Mouse (Mus musculus): ENCODE measurements around the gene Rgs3.

Gene Rgs3

DNA sequence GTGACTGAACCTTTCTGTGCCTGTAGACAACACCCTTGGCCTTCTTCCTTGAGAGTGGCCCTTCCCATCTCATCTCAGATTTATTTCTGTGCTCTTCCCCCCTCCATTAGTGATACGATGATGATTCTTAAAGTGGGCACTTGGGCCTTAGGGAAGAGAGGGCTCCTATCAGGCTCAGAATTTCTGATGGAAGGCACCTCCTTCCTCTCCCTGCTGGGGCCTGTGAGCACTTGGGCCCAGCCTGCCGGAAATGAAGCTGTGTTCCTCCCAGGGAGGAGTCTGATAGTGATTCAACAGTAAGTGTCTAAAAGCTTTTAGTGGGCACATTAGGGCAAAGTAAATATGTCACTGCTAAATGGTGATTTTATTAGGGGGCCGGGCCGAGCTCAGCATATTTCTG is 67.7 kb downstream of the Rgs3 start:
- no peak for DNase-seq (ENCODE audit: low spot score)

DNA sequence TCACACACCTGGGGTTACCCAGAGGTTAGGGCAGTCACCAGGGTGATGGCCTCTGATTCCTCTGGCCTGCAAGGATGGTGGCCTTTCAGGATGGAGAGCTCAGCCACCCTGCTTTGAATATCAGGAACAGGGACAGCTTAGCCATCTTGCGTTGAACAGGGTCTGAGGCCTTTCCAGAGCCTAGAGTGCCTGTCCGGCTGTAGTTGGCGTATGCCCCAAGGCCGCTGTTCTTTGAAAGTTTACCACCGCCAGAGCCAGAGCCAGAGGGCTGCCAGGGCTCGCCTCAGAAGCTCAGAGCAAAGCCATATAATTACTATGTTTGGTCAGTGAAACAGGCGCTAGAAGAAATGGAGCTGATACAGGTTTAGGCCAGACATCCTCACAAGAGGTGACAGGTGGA is 68.9 kb downstream of the Rgs3 start:
- DNase-seq (ENCODE audit: low spot score), result no peak

DNA sequence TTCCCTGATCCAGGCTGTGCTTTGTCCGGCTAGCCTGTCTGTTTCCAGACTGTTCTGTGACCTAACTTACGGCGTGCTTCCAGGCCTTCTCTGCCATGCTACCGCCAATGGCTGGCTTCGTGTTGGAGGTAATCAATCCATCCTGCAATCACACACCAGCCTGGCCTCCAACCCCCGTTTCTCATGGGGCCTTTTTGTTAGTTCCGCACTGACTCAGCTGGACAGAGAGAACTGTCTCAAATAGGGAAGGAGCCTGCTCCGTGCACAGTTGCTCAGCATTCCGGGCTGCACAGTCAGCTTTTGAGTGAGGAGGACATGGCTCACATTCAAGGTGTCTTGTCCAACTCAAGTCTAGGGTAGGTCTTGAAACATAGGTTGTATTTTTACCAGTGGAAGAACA is 69.8 kb downstream of the Rgs3 start:
- no peak for DNase-seq (ENCODE audit: low spot score)

DNA sequence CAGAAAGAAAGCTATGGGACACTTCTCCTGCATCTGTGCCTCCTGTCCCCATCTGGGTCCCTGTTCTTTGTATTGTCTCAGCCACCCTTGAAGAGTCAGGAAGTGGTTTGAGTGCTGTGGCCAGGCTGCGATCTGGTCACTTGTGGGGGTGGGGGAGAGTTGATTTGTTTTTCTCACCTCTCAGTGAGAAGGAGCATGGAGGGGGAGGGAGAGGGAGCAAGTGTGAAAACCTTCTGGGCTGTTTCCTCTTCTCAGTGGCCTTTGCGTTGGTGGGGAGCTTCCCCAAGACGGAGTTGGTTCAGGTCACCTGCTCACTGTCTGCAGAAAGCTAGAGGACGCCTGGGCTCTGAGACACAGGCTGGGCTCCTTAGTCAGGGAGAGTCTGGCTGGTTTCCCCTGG is 70.3 kb downstream of the Rgs3 start:
- DNase-seq (ENCODE audit: low spot score), result no peak

DNA sequence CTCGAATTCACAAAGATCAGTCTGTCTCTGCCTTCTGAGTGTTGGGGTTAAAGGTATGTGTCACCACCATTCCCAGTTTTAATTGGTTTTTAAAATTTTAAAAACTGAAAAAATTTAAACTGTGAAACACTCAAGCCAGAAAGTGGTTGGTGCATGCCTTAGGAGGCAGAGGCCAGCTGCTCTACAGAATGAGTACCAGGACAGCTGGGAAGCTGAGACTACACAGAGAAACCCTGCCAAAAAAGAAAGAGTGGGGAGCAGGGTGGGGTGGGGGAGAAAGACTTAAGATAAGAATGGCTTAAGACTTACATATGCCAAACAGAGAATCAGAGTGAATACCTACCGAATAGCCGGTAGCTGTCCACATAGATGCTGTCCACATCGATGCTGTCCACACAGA is 73.6 kb downstream of the Rgs3 start:
- no peak for DNase-seq (ENCODE audit: low spot score)

DNA sequence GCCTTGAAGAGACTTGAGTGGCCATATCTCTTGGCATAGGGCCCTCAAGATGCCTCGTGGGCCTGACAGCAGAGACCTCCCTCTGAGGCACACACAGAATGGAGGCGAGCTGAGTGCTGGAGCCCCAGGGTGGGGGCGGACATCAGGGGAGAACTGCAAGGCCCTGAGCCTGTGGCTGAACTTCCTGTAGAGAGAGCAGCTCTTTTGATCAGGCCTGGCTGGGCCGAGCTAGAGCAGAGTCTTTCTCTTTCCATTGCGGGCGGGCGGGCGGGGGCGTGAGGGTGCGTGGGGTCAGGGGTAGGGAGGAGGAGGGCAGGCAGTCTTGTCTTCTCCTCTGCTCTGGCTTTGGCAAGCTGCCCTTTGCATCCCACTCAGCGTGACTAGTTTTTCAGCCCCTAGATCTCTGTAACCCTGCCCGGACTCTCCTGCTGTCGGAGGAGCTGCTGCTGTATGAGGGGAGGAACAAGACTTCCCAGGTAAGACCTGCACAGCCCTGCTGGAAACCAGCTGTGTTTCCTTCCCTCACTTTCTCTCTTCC is 74.5 kb downstream of the Rgs3 start:
- no peak for DNase-seq (ENCODE audit: low spot score)

DNA sequence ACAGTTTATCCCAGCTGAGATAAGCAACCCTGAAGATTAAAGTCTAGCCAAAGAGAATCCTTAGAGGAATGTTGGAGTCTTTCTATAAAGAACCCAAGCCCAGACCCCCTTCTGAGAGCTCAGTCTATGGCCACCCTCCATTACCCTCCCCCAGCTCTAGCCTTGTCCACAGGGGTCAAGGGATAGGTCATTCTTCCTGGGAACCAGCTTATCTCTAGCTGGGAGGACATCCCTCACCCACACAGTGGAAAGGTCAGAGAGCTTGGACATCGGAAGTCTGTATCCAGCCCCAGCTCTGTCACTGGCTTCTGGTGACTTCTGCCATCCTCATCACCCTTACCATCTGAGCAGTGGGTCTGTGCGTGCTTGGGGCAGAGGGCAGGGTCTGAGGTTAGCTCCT is 75.2 kb downstream of the Rgs3 start:
- no peak for DNase-seq (ENCODE audit: low spot score)

- no peak for DNase-seq (ENCODE audit: low spot score)
These were observed 76.4 kb downstream of the Rgs3 start for GRCm38 (mm10) chr4:62636047-62636446.

GRCm38 (mm10) chr4:62637856-62638604 is 78.4 kb downstream of the Rgs3 start:
- no peak for DNase-seq (ENCODE audit: low spot score)

DNA sequence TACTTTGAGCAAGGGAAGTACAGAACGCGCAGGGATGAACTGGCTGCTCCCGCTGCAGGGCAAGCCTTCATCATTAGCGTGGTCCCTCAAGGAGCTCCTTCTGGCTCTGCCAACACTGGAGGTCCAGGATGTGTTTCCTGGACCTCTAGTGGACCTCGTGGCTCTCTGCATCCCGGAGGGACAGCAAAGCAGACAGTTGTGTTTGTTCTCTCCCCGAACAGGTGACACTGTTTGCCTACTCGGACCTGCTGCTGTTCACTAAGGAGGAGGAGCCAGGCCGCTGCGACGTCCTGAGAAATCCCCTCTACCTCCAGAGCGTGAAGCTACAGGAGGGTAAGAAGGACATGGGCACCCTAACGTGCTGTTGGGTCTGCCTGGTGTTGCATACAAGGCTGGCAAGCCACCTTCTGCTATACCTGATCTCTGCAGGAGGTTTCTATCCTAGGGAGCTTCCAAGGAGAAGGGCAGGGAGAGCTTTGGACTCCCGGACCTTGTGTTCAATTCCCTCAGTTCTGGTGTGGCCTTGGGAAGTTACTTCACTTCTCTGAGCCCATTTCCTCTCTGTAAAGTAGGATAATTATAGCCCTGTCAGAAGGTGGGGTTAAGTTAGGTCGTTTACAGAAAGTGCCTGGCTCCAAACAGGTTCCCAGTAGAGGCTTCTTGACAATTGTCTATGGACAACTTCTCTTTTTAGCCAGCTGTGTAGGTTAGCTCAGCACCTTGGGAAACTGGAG is 81.0 kb downstream of the Rgs3 start:
- DNase-seq (ENCODE audit: low spot score), result no peak

DNA sequence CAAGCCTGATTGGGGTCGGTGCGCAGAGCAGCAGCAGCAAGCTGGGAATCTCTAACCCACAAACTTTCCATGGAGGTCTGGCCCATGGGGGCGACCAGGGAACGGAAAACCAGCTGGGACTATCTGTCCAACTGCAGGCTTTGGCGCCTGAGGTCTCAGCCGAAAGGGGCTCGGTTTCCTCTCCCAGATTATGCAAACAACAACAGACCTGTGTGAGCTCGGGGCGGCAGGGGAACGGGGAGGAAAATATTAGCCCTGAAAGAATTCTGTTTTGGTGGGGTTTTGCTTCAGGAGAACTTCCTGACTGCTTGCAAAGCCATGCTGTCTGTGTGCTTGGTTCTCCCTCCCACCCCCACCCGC is 81.6 kb downstream of the Rgs3 start:
- DNase-seq (ENCODE audit: low spot score), result no peak

- no peak for DNase-seq (ENCODE audit: low spot score)
These were observed 82.0 kb downstream of the Rgs3 start for GRCm38 (mm10) chr4:62641656-62642055.

DNA sequence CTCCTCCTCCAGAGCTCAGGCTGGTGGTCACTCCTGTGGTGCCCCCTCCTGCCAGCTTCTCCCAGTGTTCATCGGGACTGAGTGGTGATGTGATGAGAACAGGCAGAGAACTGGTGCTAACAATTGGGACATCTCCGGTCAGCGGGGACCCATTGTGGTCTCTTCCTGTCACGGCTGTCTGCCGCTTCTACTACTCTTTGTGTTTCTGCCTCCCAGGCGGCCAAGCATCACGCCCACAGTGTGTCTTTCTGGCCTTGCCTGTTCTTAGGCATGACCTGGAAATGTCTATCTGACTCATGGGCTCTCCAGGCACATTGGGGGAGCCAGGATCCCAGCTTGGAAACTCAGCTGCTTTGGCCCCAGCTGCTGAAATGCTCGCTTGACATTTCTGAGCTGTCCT is 83.8 kb downstream of the Rgs3 start:
- DNase-seq (ENCODE audit: low spot score), result no peak

GRCm38 (mm10) chr4:62644031-62644793 is 84.6 kb downstream of the Rgs3 start:
- no peak for DNase-seq (ENCODE audit: low spot score)

DNA sequence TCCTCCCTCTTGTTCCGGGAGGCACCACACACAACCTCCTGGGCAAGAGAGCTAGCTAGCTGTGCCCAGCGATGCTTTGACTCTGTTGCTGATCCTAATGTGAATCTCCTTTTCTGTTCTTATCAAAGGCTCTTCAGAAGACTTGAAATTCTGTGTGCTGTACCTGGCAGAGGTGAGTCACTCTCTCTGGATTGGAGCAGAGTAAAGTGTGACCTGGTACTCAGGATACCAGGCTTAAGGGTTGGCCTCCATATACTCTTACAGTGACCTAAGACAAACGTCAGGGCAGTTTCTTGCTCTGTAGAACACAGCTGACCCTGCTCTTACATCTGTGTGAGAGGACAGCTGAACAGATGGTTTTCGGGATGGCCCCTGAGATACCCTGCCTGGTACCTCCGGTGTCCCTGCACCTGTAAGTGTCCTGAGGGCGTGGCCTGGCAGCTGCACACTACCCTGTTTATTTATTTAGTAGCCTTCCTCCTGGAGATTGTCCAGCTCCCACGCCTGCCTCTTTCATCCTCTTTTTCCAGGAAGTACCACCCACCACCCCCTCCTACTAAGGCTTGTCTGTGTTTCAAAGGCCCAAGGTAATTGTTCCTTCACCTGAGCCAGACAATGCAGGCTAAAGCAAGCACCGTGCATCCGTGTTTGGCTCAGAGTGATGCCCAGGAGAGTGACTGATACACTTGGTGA is 87.1 kb downstream of the Rgs3 start:
- no peak for DNase-seq (ENCODE audit: low spot score)

GRCm38 (mm10) chr4:62648848-62649247 is 89.2 kb downstream of the Rgs3 start:
- DNase-seq (ENCODE audit: low spot score), result no peak

GRCm38 (mm10) chr4:62649536-62650230 is 90.0 kb downstream of the Rgs3 start:
- DNase-seq (ENCODE audit: low spot score), result no peak

- DNase-seq (ENCODE audit: low spot score), result no peak
These were observed 91.6 kb downstream of the Rgs3 start for GRCm38 (mm10) chr4:62651179-62651760.

DNA sequence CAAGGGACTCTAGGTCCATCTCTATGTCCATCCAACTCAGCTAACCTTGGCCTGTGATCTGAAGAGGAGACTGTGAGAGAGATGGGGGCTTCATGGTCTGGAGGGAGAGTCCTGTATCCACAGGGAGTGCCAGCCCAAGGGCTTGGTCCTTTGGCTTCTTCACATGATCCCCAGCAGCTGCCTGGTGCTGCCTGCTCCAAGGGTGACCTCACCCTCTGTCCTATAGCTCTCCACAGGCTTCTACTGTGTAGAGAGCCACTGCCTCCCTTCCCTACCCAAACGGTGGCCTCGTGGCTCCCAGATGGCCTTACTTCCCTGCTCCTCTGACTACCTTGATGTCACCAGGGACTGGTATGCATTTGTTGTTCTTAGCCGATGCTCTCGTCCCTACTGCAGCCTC is 92.6 kb downstream of the Rgs3 start:
- no peak for DNase-seq (ENCODE audit: low spot score)

DNA sequence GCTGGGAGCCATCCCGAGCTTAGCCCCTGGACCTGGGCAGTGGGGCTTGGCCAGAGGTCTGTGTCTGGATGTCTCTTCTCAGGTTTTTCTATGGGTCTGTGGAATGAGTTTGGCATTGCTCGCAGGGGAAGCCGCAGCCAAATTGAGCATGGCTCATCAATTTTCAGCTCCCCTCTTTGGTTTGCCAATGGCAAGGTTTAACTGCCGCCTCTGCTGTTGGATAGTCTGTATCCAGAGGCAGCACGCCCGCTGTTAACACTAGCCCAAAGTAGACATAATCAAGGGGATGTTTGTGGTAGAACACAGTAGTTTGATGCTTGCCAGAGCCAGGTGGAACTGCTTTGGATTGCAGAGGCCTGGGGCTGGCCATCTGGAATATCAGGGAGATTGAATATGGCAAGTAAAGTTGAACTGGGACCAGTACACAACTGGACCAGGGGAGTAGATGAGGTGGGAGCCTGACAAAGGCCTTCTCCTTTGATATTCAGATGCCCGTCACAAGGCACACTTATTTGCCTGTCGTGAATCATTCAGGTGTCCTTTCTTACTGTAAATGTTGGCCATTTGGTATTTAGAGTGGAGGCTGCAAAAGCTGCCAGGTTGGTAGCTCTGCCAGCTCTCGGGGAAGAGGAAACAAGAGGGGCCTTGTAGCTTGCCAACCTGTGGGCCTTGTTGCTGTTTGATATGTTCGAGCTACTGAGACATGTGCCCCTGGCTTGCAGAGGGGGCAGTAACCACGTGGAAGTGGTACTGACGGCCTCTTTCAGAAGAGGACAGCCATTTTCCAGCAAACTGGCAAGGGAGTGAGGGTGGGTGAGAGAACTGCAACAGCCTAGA is 93.5 kb downstream of the Rgs3 start:
- no peak for DNase-seq (ENCODE audit: low spot score)
